Mouse (Mus musculus): ENCODE measurements at regions not wholly inside any gene's neighbourhood (a gene's known extent, or its start where the extent isn't known, plus 50 kb on each side); places are given as distances from the start of the nearest gene placed in this dataset.

- Histone ChIP-seq H3K36me3 (ENCODE audit: control insufficient read depth, insufficient read depth) (no peaks in the 10 kb centered on the region), H3K9me3 (ENCODE audit: control insufficient read depth, low read length) (no peaks in the 10 kb centered on the region), H3K27ac (ENCODE audit: low read length) (no peak overlapping the region), H3K4me1 (replicated peaks; ENCODE audit: control insufficient read depth, insufficient read depth, low read length) (no peaks in the 10 kb centered on the region), H3K9ac (replicated peaks; ENCODE audit: low read depth, low read length) (no peak overlapping the region), H3K27me3 (replicated peaks; ENCODE audit: control insufficient read depth, insufficient read depth, low read length) (no peaks in the 10 kb centered on the region), H3K4me3 (replicated peaks; ENCODE audit: low read length) (no peak overlapping the region), H3K4me2 (ENCODE audit: low read length) (no peak overlapping the region)
- ATAC-seq: no peak
- 71% methylated on average over 9 of the region's 9 CpGs for WGBS
Measured at GRCm38 (mm10) chr13:103683169-103683568, 91.2 kb downstream of the Srek1 start.

- Histone ChIP-seq H3K4me1 (replicated peaks; ENCODE audit: control insufficient read depth, insufficient read depth, low read length) (no peaks in the 10 kb centered on the region), H3K4me2 (ENCODE audit: low read length) (no peak overlapping the region), H3K4me3 (replicated peaks; ENCODE audit: low read length) (no peak overlapping the region), H3K36me3 (ENCODE audit: control insufficient read depth, insufficient read depth) (no peaks in the 10 kb centered on the region), H3K27me3 (replicated peaks; ENCODE audit: control insufficient read depth, insufficient read depth, low read length) (no peaks in the 10 kb centered on the region), H3K9ac (replicated peaks; ENCODE audit: low read depth, low read length) (no peak overlapping the region), H3K9me3 (ENCODE audit: control insufficient read depth, low read length) (no peaks in the 10 kb centered on the region), H3K27ac (ENCODE audit: low read length) (no peak overlapping the region)
- ATAC-seq: no peak
- 93% methylated on average over 4 of the region's 4 CpGs for WGBS
Measured at GRCm38 (mm10) chr13:103680740-103681139, 93.7 kb downstream of the Srek1 start.

GRCm38 (mm10) chr13:103680052-103680451, 94.4 kb downstream of the Srek1 start:
- ATAC-seq: no peak
- H3K27ac ChIP-seq (ENCODE audit: low read length): no peak overlapping the region
- no peaks in the 10 kb centered on the region for H3K27me3 ChIP-seq (replicated peaks; ENCODE audit: control insufficient read depth, insufficient read depth, low read length)
- no peak overlapping the region for H3K9ac ChIP-seq (replicated peaks; ENCODE audit: low read depth, low read length)
- H3K4me1 ChIP-seq (replicated peaks; ENCODE audit: control insufficient read depth, insufficient read depth, low read length): no peaks in the 10 kb centered on the region
- no peak overlapping the region for H3K4me3 ChIP-seq (replicated peaks; ENCODE audit: low read length)
- no peaks in the 10 kb centered on the region for H3K9me3 ChIP-seq (ENCODE audit: control insufficient read depth, low read length)
- no peaks in the 10 kb centered on the region for H3K36me3 ChIP-seq (ENCODE audit: control insufficient read depth, insufficient read depth)
- H3K4me2 ChIP-seq (ENCODE audit: low read length): no peak overlapping the region
- WGBS: 86% methylated on average over 7 of the region's 7 CpGs

- Histone ChIP-seq H3K4me1 (replicated peaks; ENCODE audit: control insufficient read depth, insufficient read depth, low read length) (no peaks in the 10 kb centered on the region), H3K9me3 (ENCODE audit: control insufficient read depth, low read length) (no peaks in the 10 kb centered on the region), H3K27me3 (replicated peaks; ENCODE audit: control insufficient read depth, insufficient read depth, low read length) (no peaks in the 10 kb centered on the region), H3K9ac (replicated peaks; ENCODE audit: low read depth, low read length) (no peak overlapping the region), H3K27ac (ENCODE audit: low read length) (no peak overlapping the region), H3K36me3 (ENCODE audit: control insufficient read depth, insufficient read depth) (no peaks in the 10 kb centered on the region), H3K4me2 (ENCODE audit: low read length) (no peak overlapping the region), H3K4me3 (replicated peaks; ENCODE audit: low read length) (no peak overlapping the region)
- no peak; the same call in 1 of the 2 replicates for ATAC-seq
- 33% methylated on average over 13 of the region's 13 CpGs for WGBS
Measured at GRCm38 (mm10) chr13:103676831-103677230, 97.6 kb downstream of the Srek1 start.

- ATAC-seq: no peak
- Histone ChIP-seq H3K9ac (replicated peaks; ENCODE audit: low read depth, low read length) (no peak overlapping the region), H3K27ac (ENCODE audit: low read length) (no peak overlapping the region), H3K36me3 (ENCODE audit: control insufficient read depth, insufficient read depth) (no peaks in the 10 kb centered on the region), H3K9me3 (ENCODE audit: control insufficient read depth, low read length) (no peaks in the 10 kb centered on the region), H3K4me3 (replicated peaks; ENCODE audit: low read length) (no peak overlapping the region), H3K27me3 (replicated peaks; ENCODE audit: control insufficient read depth, insufficient read depth, low read length) (no peaks in the 10 kb centered on the region), H3K4me1 (replicated peaks; ENCODE audit: control insufficient read depth, insufficient read depth, low read length) (no peaks in the 10 kb centered on the region), H3K4me2 (ENCODE audit: low read length) (no peak overlapping the region)
- 77% methylated on average over 5 of the region's 5 CpGs for WGBS
Measured at GRCm38 (mm10) chr13:103676221-103676620, 98.2 kb downstream of the Srek1 start.

- Histone ChIP-seq H3K36me3 (ENCODE audit: control insufficient read depth, insufficient read depth) (no peaks in the 10 kb centered on the region), H3K4me3 (replicated peaks; ENCODE audit: low read length) (no peak overlapping the region), H3K4me1 (replicated peaks; ENCODE audit: control insufficient read depth, insufficient read depth, low read length) (no peaks in the 10 kb centered on the region), H3K27me3 (replicated peaks; ENCODE audit: control insufficient read depth, insufficient read depth, low read length) (no peaks in the 10 kb centered on the region), H3K9me3 (ENCODE audit: control insufficient read depth, low read length) (no peaks in the 10 kb centered on the region), H3K4me2 (ENCODE audit: low read length) (no peak overlapping the region), H3K9ac (replicated peaks; ENCODE audit: low read depth, low read length) (no peak overlapping the region), H3K27ac (ENCODE audit: low read length) (no peak overlapping the region)
- ATAC-seq: no peak
Measured at GRCm38 (mm10) chr13:103670611-103671010, 103.8 kb downstream of the Srek1 start.

- Histone ChIP-seq H3K27me3 (replicated peaks; ENCODE audit: control insufficient read depth, insufficient read depth, low read length) (no peaks in the 10 kb centered on the region), H3K9me3 (ENCODE audit: control insufficient read depth, low read length) (no peaks in the 10 kb centered on the region), H3K4me1 (replicated peaks; ENCODE audit: control insufficient read depth, insufficient read depth, low read length) (no peaks in the 10 kb centered on the region), H3K9ac (replicated peaks; ENCODE audit: low read depth, low read length) (no peak overlapping the region), H3K27ac (ENCODE audit: low read length) (no peak overlapping the region), H3K36me3 (ENCODE audit: control insufficient read depth, insufficient read depth) (no peaks in the 10 kb centered on the region), H3K4me2 (ENCODE audit: low read length) (no peak overlapping the region), H3K4me3 (replicated peaks; ENCODE audit: low read length) (no peak overlapping the region)
- 91% methylated on average over 4 of the region's 4 CpGs for WGBS
- ATAC-seq: no peak
Measured at GRCm38 (mm10) chr13:103669856-103670255, 104.6 kb downstream of the Srek1 start.

GRCm38 (mm10) chr13:103667749-103668148, 106.7 kb downstream of the Srek1 start:
- Histone ChIP-seq H3K9ac (replicated peaks; ENCODE audit: low read depth, low read length) (no peak overlapping the region), H3K4me3 (replicated peaks; ENCODE audit: low read length) (no peak overlapping the region), H3K4me2 (ENCODE audit: low read length) (no peak overlapping the region), H3K27ac (ENCODE audit: low read length) (no peak overlapping the region), H3K9me3 (ENCODE audit: control insufficient read depth, low read length) (no peaks in the 10 kb centered on the region), H3K36me3 (ENCODE audit: control insufficient read depth, insufficient read depth) (no peaks in the 10 kb centered on the region), H3K4me1 (replicated peaks; ENCODE audit: control insufficient read depth, insufficient read depth, low read length) (no peaks in the 10 kb centered on the region), H3K27me3 (replicated peaks; ENCODE audit: control insufficient read depth, insufficient read depth, low read length) (no peaks in the 10 kb centered on the region)
- no peak for ATAC-seq
- WGBS: 95% methylated on average over 2 of the region's 2 CpGs

GRCm38 (mm10) chr13:103660248-103660996, 114.0 kb downstream of the Srek1 start:
- Histone ChIP-seq H3K4me3 (replicated peaks; ENCODE audit: low read length) (no peak overlapping the region), H3K27me3 (replicated peaks; ENCODE audit: control insufficient read depth, insufficient read depth, low read length) (no peaks in the 10 kb centered on the region), H3K9ac (replicated peaks; ENCODE audit: low read depth, low read length) (no peak overlapping the region), H3K4me2 (ENCODE audit: low read length) (no peak overlapping the region), H3K36me3 (ENCODE audit: control insufficient read depth, insufficient read depth) (no peaks in the 10 kb centered on the region), H3K4me1 (replicated peaks; ENCODE audit: control insufficient read depth, insufficient read depth, low read length) (no peaks in the 10 kb centered on the region), H3K27ac (ENCODE audit: low read length) (no peak overlapping the region), H3K9me3 (ENCODE audit: control insufficient read depth, low read length) (no peaks in the 10 kb centered on the region)
- ATAC-seq: no peak
- WGBS: 19% methylated on average over 11 of the region's 11 CpGs

GRCm38 (mm10) chr13:103655966-103656365, 118.4 kb downstream of the Srek1 start:
- Histone ChIP-seq H3K9ac (replicated peaks; ENCODE audit: low read depth, low read length) (no peak overlapping the region), H3K4me1 (replicated peaks; ENCODE audit: control insufficient read depth, insufficient read depth, low read length) (no peaks in the 10 kb centered on the region), H3K36me3 (ENCODE audit: control insufficient read depth, insufficient read depth) (no peaks in the 10 kb centered on the region), H3K27me3 (replicated peaks; ENCODE audit: control insufficient read depth, insufficient read depth, low read length) (no peaks in the 10 kb centered on the region), H3K4me2 (ENCODE audit: low read length) (no peak overlapping the region), H3K27ac (ENCODE audit: low read length) (no peak overlapping the region), H3K4me3 (replicated peaks; ENCODE audit: low read length) (no peak overlapping the region), H3K9me3 (ENCODE audit: control insufficient read depth, low read length) (no peaks in the 10 kb centered on the region)
- no peak for ATAC-seq
- WGBS: 93% methylated on average over 2 of the region's 2 CpGs
